Mouse (Mus musculus): ENCODE data around the gene Rack1.

DNA sequence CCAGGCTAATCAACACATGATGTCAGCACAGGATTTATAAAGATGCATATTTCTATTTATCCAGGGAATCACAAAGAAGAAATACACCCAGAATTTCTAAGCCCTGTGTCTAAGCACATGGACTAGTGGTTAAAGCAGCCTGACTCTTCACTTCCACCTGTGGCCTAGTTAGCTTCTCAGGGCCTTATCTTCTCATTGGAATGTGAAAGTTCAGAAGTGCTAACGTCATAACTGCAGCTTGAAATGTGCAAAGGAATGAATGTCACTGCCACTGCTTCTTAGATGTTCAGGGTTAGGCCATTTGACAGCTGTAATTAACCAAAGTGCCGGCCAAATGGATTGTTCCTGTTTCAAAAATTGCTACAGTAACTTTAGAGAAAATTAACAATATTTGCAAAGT, 30.1 kb downstream of the Rack1 start:
- TF ChIP-seq GATA1 (IDR thresholded peaks at IDR 0.05; ENCODE audit: low read length): no peak
- TF ChIP-seq TAL1 (IDR thresholded peaks at IDR 0.05; ENCODE audit: low read length): no peak

All from erythroblast, embryonic 14.5 days (primary cell).